Mouse (Mus musculus) T-helper 2 cell (primary cell): Measurements from ENCODE around the gene Fam213a.
"Not testable (repeated sequence)": the region's sequence is repeated elsewhere in the genome, so short reads cannot be mapped to it uniquely, and the experiment has no call there.

Experiments
- in situ Hi-C: fragments of 300-600 bp; cut with MboI, MseI; formaldehyde crosslinking; loops from one replicate; pipeline ENCODE4 v1.15.1; 2025; ENCODE audit warnings: high pct_unique_total_duplicates

Gene Fam213a

GRCm38 (mm10) chr14:41013630-41014613 is at the start of gene Fam213a:
Fam213a (minus strand) TSS chr14:41013788.
- in situ Hi-C loops: no loop called here

- in situ Hi-C loops: not testable (repeated sequence)
These were observed 39.6 kb upstream of the Fam213a start for GRCm38 (mm10) chr14:41053190-41053589.

- in situ Hi-C loops: no loop called here
These were observed 38.9 kb upstream of the Fam213a start for GRCm38 (mm10) chr14:41052481-41052880.

GRCm38 (mm10) chr14:41050471-41050870 is 36.9 kb upstream of the Fam213a start:
- in situ Hi-C loops: no loop called here

- in situ Hi-C loops: no loop called here
These were observed 33.8 kb upstream of the Fam213a start for GRCm38 (mm10) chr14:41047402-41047801.

- in situ Hi-C loops: no loop called here
These were observed 21.7 kb upstream of the Fam213a start for GRCm38 (mm10) chr14:41035146-41035798.

- in situ Hi-C loops: loop anchor here (5.0 kb wide), 1 partner anchor 111 kb away; no protein-coding TSS in a partner anchor
These were observed 19.8 kb upstream of the Fam213a start for GRCm38 (mm10) chr14:41033135-41034110.

- in situ Hi-C loops: loop anchor here (5.0 kb wide), 1 partner anchor 109 kb away; no protein-coding TSS in a partner anchor
These were observed 17.5 kb upstream of the Fam213a start for GRCm38 (mm10) chr14:41030989-41031513.

- in situ Hi-C loops: loop anchor here (5.0 kb wide), 1 partner anchor 52 kb away; no protein-coding TSS in a partner anchor
These were observed 15.7 kb upstream of the Fam213a start for GRCm38 (mm10) chr14:41029303-41029702.

GRCm38 (mm10) chr14:41025594-41026284 is 12.2 kb upstream of the Fam213a start:
- in situ Hi-C loops: loop anchor here (5.0 kb wide), 1 partner anchor 48 kb away; no protein-coding TSS in a partner anchor

GRCm38 (mm10) chr14:41025087-41025486 is 11.5 kb upstream of the Fam213a start:
- in situ Hi-C loops: loop anchor here (5.0 kb wide), 1 partner anchor 48 kb away; no protein-coding TSS in a partner anchor

GRCm38 (mm10) chr14:41021246-41021645 is 7.7 kb upstream of the Fam213a start:
- in situ Hi-C loops: no loop called here

GRCm38 (mm10) chr14:41017460-41017859 is 3.9 kb upstream of the Fam213a start:
- in situ Hi-C loops: no loop called here

GRCm38 (mm10) chr14:41014701-41015240 is 1.2 kb upstream of the Fam213a start:
- in situ Hi-C loops: no loop called here

GRCm38 (mm10) chr14:41013143-41013542 is 445 bp downstream of the Fam213a start:
- in situ Hi-C loops: no loop called here

GRCm38 (mm10) chr14:41011916-41012315 is 1.7 kb downstream of the Fam213a start:
- in situ Hi-C loops: no loop called here

GRCm38 (mm10) chr14:41008138-41008537 is 5.5 kb downstream of the Fam213a start:
- in situ Hi-C loops: no loop called here

GRCm38 (mm10) chr14:41007641-41008040 is 5.9 kb downstream of the Fam213a start:
- in situ Hi-C loops: no loop called here

- in situ Hi-C loops: no loop called here
These were observed 6.7 kb downstream of the Fam213a start for GRCm38 (mm10) chr14:41006899-41007298.

GRCm38 (mm10) chr14:41006263-41006662 is 7.3 kb downstream of the Fam213a start:
- in situ Hi-C loops: no loop called here
